Mouse (Mus musculus): Measurements from ENCODE around the gene Ache. TPM values are rescaled to one million over a fixed set of nuclear protein-coding genes. Genes with fewer than 3 reads are reported as not detected.
A peak's percentile ranks its signal among the peaks of the same experiment; 100 is the strongest.

Ache gene
- polyA plus RNA-seq, 1 experiment from 2014 or later = 12.3 TPM

- Histone ChIP-seq H3K27me3 (replicated peaks) (peaks cover 33% of the 10 kb centered on the region), H3K4me2 (peak overlapping the region; percentile 69), H3K27ac (no peak overlapping the region), H3K36me3 (no peaks in the 10 kb centered on the region), H3K9ac (no peak overlapping the region), H3K4me1 (peaks cover 32% of the 10 kb centered on the region), H3K4me3 (replicated peaks) (peak overlapping the region; percentile 43), H3K9me3 (no peaks in the 10 kb centered on the region)
- WGBS = 4% methylated on average over 25 of the region's 25 CpGs
- no peak for ATAC-seq (ENCODE audit: insufficient read depth, low FRiP score, low read depth)
These were observed 1.7 kb downstream of the Ache start for GRCm38 (mm10) chr5:137288999-137289470.

- no peaks in the 10 kb centered on the region for H3K9me3 ChIP-seq
- H3K27me3 ChIP-seq (replicated peaks) = peaks cover 33% of the 10 kb centered on the region
- H3K36me3 ChIP-seq = no peaks in the 10 kb centered on the region
- H3K4me1 ChIP-seq = peaks cover 37% of the 10 kb centered on the region
- peak overlapping the region; percentile 43; the same call in 1 of the 2 replicates for H3K4me3 ChIP-seq (replicated peaks)
- no peak overlapping the region for H3K9ac ChIP-seq
- peak; percentile 52 for ATAC-seq (ENCODE audit: insufficient read depth, low FRiP score, low read depth)
- 45% methylated on average over 13 of the region's 13 CpGs for WGBS
- H3K27ac ChIP-seq = 0 out of 2 replicates have a peak overlapping the region, but pooled peaks have one; percentile 49
- peak overlapping the region; percentile 69 for H3K4me2 ChIP-seq
These were observed 2.5 kb downstream of the Ache start for GRCm38 (mm10) chr5:137289591-137290365.

- Histone ChIP-seq H3K27me3 (replicated peaks) (peaks cover 33% of the 10 kb centered on the region), H3K27ac (no peak overlapping the region), H3K36me3 (peaks cover 4% of the 10 kb centered on the region), H3K4me2 (no peak overlapping the region), H3K9ac (no peak overlapping the region), H3K9me3 (no peaks in the 10 kb centered on the region), H3K4me3 (replicated peaks) (no peak overlapping the region), H3K4me1 (peaks cover 44% of the 10 kb centered on the region)
- peak; percentile 42; the same call in 1 of the 2 replicates for ATAC-seq (ENCODE audit: insufficient read depth, low FRiP score, low read depth)
- WGBS = 22% methylated on average over 15 of the region's 15 CpGs
These were observed 3.4 kb downstream of the Ache start for GRCm38 (mm10) chr5:137290677-137291076.

GRCm38 (mm10) chr5:137291381-137291926 is 4.1 kb downstream of the Ache start:
- Histone ChIP-seq H3K4me2 (no peak overlapping the region), H3K36me3 (peaks cover 12% of the 10 kb centered on the region), H3K9ac (no peak overlapping the region), H3K27me3 (replicated peaks) (peaks cover 33% of the 10 kb centered on the region), H3K9me3 (no peaks in the 10 kb centered on the region), H3K4me3 (replicated peaks) (no peak overlapping the region), H3K4me1 (peaks cover 44% of the 10 kb centered on the region), H3K27ac (no peak overlapping the region)
- WGBS = 79% methylated on average over 15 of the region's 15 CpGs
- ATAC-seq (ENCODE audit: insufficient read depth, low FRiP score, low read depth) = no peak

- Histone ChIP-seq H3K4me1 (peaks cover 31% of the 10 kb centered on the region), H3K36me3 (peaks cover 30% of the 10 kb centered on the region), H3K4me2 (peak overlapping the region; percentile 99), H3K27me3 (replicated peaks) (peaks cover 20% of the 10 kb centered on the region), H3K4me3 (replicated peaks) (peak overlapping the region; percentile 61), H3K9me3 (no peaks in the 10 kb centered on the region), H3K9ac (peak overlapping the region; percentile 73), H3K27ac (peak overlapping the region; percentile 98)
- under 1% methylated on average over 14 of the region's 15 CpGs for WGBS
- ATAC-seq (ENCODE audit: insufficient read depth, low FRiP score, low read depth) = peak; percentile 51
These were observed 6.0 kb downstream of the Ache start for GRCm38 (mm10) chr5:137293282-137293681.

GRCm38 (mm10) chr5:137293839-137294743 is 6.8 kb downstream of the Ache start, which contains the start of gene Ufsp1:
Gene Ufsp1, plus strand, starts transcription at chr5:137294629.
- Histone ChIP-seq H3K4me3 (replicated peaks) (peak within 1 kb of the TSS; percentile 61), H3K27ac (peak within 1 kb of the TSS; percentile 98), H3K36me3 (peaks cover 39% of the 10 kb centered on the region), H3K9ac (peak within 1 kb of the TSS; percentile 73), H3K4me1 (peaks cover 24% of the 10 kb centered on the region), H3K4me2 (peak within 1 kb of the TSS; percentile 99), H3K9me3 (no peaks in the 10 kb centered on the region), H3K27me3 (replicated peaks) (peaks cover 14% of the 10 kb centered on the region)
- ATAC-seq (ENCODE audit: insufficient read depth, low FRiP score, low read depth) = peak; percentile 89
- WGBS = under 1% methylated on average over 51 of the region's 52 CpGs

- H3K9ac ChIP-seq = peak overlapping the region; percentile 53
- H3K4me2 ChIP-seq = peak overlapping the region; percentile 99
- H3K4me1 ChIP-seq = peaks cover 19% of the 10 kb centered on the region
- 7% methylated on average over 18 of the region's 18 CpGs for WGBS
- H3K36me3 ChIP-seq = peaks cover 45% of the 10 kb centered on the region
- H3K4me3 ChIP-seq (replicated peaks) = peak overlapping the region; percentile 61
- H3K27me3 ChIP-seq (replicated peaks) = peaks cover 9% of the 10 kb centered on the region; the same call in 1 of the 2 replicates
- ATAC-seq (ENCODE audit: insufficient read depth, low FRiP score, low read depth) = peak; percentile 25
- peak overlapping the region; percentile 98 for H3K27ac ChIP-seq
- no peaks in the 10 kb centered on the region for H3K9me3 ChIP-seq
These were observed 7.4 kb downstream of the Ache start for GRCm38 (mm10) chr5:137294744-137295093.

- Histone ChIP-seq H3K27ac (peak overlapping the region; percentile 98; the same call in 1 of the 2 replicates), H3K27me3 (replicated peaks) (peaks cover 4% of the 10 kb centered on the region; the same call in 1 of the 2 replicates), H3K4me2 (peak overlapping the region; percentile 99), H3K9me3 (no peaks in the 10 kb centered on the region), H3K36me3 (peaks cover 51% of the 10 kb centered on the region), H3K9ac (no peak overlapping the region), H3K4me3 (replicated peaks) (peak overlapping the region; percentile 61), H3K4me1 (peaks cover 19% of the 10 kb centered on the region)
- 77% methylated on average over 9 of the region's 9 CpGs for WGBS
- no peak for ATAC-seq (ENCODE audit: insufficient read depth, low FRiP score, low read depth)
These were observed 8.0 kb downstream of the Ache start for GRCm38 (mm10) chr5:137295296-137295695.

- H3K36me3 ChIP-seq = peaks cover 55% of the 10 kb centered on the region
- H3K9me3 ChIP-seq = no peaks in the 10 kb centered on the region
- H3K27ac ChIP-seq = no peak overlapping the region
- H3K4me3 ChIP-seq (replicated peaks) = no peak overlapping the region
- peaks cover 19% of the 10 kb centered on the region for H3K4me1 ChIP-seq
- H3K4me2 ChIP-seq = no peak overlapping the region
- WGBS = 89% methylated on average over 15 of the region's 15 CpGs
- peaks cover under 1% of the 10 kb centered on the region; the same call in 1 of the 2 replicates for H3K27me3 ChIP-seq (replicated peaks)
- ATAC-seq (ENCODE audit: insufficient read depth, low FRiP score, low read depth) = no peak
- H3K9ac ChIP-seq = no peak overlapping the region
These were observed 8.4 kb downstream of the Ache start for GRCm38 (mm10) chr5:137295712-137296111.

GRCm38 (mm10) chr5:137297126-137297525 is 9.8 kb downstream of the Ache start:
- Histone ChIP-seq H3K4me2 (no peak overlapping the region), H3K4me1 (peaks cover 19% of the 10 kb centered on the region), H3K4me3 (replicated peaks) (no peak overlapping the region), H3K27ac (no peak overlapping the region), H3K9me3 (no peaks in the 10 kb centered on the region), H3K36me3 (peaks cover 67% of the 10 kb centered on the region), H3K9ac (no peak overlapping the region), H3K27me3 (replicated peaks) (no peaks in the 10 kb centered on the region)
- 84% methylated on average over 14 of the region's 14 CpGs for WGBS
- ATAC-seq (ENCODE audit: insufficient read depth, low FRiP score, low read depth) = no peak

- no peaks in the 10 kb centered on the region for H3K9me3 ChIP-seq
- ATAC-seq (ENCODE audit: insufficient read depth, low FRiP score, low read depth) = no peak
- no peak overlapping the region for H3K4me2 ChIP-seq
- H3K4me1 ChIP-seq = peaks cover 13% of the 10 kb centered on the region
- peaks cover 83% of the 10 kb centered on the region for H3K36me3 ChIP-seq
- no peaks in the 10 kb centered on the region for H3K27me3 ChIP-seq (replicated peaks)
- H3K9ac ChIP-seq = no peak overlapping the region
- 88% methylated on average over 7 of the region's 7 CpGs for WGBS
- H3K27ac ChIP-seq = no peak overlapping the region
- H3K4me3 ChIP-seq (replicated peaks) = no peak overlapping the region
These were observed 11.9 kb downstream of the Ache start for GRCm38 (mm10) chr5:137299240-137299639.
